3 mouse cellular contexts compared by ENCODE assay signal in the genomic region with DNA sequence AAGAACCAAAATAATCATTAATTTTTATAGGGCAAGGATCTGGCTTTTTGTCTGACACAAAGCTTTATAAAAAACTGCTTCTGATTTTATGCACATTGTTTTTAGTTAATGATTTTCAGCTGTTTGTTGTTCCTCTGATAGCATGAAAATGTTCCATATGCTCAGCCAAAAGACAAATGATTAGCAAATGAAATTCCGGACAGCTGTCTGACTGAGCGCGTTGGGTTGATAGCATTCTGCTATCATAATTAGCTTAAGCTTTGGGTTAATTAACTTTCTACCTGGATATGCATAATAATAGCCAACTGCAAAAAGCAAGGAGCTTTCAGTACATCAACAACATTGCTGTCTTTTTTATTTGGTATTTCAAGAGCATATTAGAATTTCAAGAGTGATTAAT.
"Had no signal": no experiment of that assay in that cellular context is flagged by ENCODE, and none has a peak within 500 bp of the region (broad histone marks: within the 10 kb centered on the region; RNA-seq: fewer than 3 reads in every experiment).

No protein-coding gene starts in this region.

- DNase-seq: kidney, postnatal 36 days; right cerebral cortex, postnatal 14 days; thymus, postnatal 4 days had no signal
